Mouse (Mus musculus) G1E (cell line): ENCODE data around the gene Ano3.

Source experiments
- CTCF ChIP-seq: IDR thresholded peaks from 2 replicates; pipeline ENCODE4 v1.5.1; 2012; ENCODE audit warnings: low read depth, low read length, inconsistent platforms, mixed read lengths
- GATA1 ChIP-seq: IDR thresholded peaks from 2 replicates; pipeline ENCODE4 v1.6.1; 2012; ENCODE audit warnings: borderline replicate concordance, low read length, inconsistent platforms, mixed read lengths
- POLR2AphosphoS5 ChIP-seq: IDR thresholded peaks from 2 replicates; pipeline ENCODE4 v1.6.1; 2012; ENCODE audit warnings: low read depth, low read length, inconsistent platforms; ENCODE audit not compliant: insufficient replicate concordance
- TAL1 ChIP-seq: conservative IDR thresholded peaks from 2 replicates; pipeline ENCODE4 v1.6.1; 2012; ENCODE audit warnings: low read depth, low read length, inconsistent platforms, mixed read lengths

GRCm38 (mm10) chr2:110871650-110872049, 79.1 kb downstream of the Ano3 start:
- no peak for TF ChIP-seq CTCF
- TF ChIP-seq POLR2AphosphoS5, result no peak
- no peak for TF ChIP-seq GATA1
- TF ChIP-seq TAL1, result no peak
